Mouse (Mus musculus) lung, embryonic 16.5 days (tissue): Measurements from ENCODE around the gene Nebl. TPM values are rescaled to one million over a fixed set of nuclear protein-coding genes. Genes with fewer than 3 reads are reported as not detected.

Source experiments
- ATAC-seq: fragments of 200-750 bp; cut with Nextera tagmentation; 2 replicates; pipeline ENCODE4 v1.8.0; 2017; ENCODE audit warnings: low read depth, mild to moderate bottlenecking, moderate library complexity
- H3K27ac ChIP-seq: fragments of 300-500 bp; sonication (generic); 2 replicates; pipeline ENCODE4 v1.5.1; 2014; ENCODE audit warnings: mild to moderate bottlenecking, control low read depth, low read length
- H3K27me3 ChIP-seq: fragments of 300-500 bp; sonication (generic); 2 replicates; pipeline ENCODE4 v1.6.1; 2014; ENCODE audit warnings: low read depth, low read length, mixed read lengths; ENCODE audit not compliant: control insufficient read depth, insufficient read depth
- H3K36me3 ChIP-seq: fragments of 300-500 bp; sonication (generic); 2 replicates; pipeline ENCODE4 v1.6.1; 2014; ENCODE audit warnings: low read length; ENCODE audit not compliant: control insufficient read depth, insufficient read depth
- H3K4me1 ChIP-seq: fragments of 300-500 bp; sonication (generic); replicated peaks from 2 replicates; pipeline ENCODE4 v1.6.1; 2014; ENCODE audit warnings: low read length, mixed read lengths; ENCODE audit not compliant: control insufficient read depth, insufficient read depth
- H3K4me2 ChIP-seq: fragments of 300-500 bp; sonication (generic); 2 replicates; pipeline ENCODE4 v1.6.1; 2014; ENCODE audit warnings: low read depth, low read length, control low read depth
- H3K4me3 ChIP-seq: fragments of 300-500 bp; sonication (generic); 2 replicates; pipeline ENCODE4 v1.5.1; 2014; ENCODE audit warnings: mild to moderate bottlenecking, low read length, control low read depth
- H3K9ac ChIP-seq: fragments of 300-500 bp; sonication (generic); 2 replicates; pipeline ENCODE4 v1.6.1; 2014; ENCODE audit warnings: low read length, control low read depth
- H3K9me3 ChIP-seq: fragments of 300-500 bp; sonication (generic); 2 replicates; pipeline ENCODE4 v1.6.1; 2016; ENCODE audit warnings: low read length; ENCODE audit not compliant: control insufficient read depth
- WGBS: fragments of 180-500 bp; shearing (Covaris S2); extraction: QIAGEN DNeasy Blood & Tissue Kit; methylation state at CpG from one replicate; pipeline ENCODE4 v1.1.7; 2014; 5-methylcytosine and 5-hydroxymethylcytosine counted together
- polyA plus RNA-seq: library from polyadenylated mRNA; unstranded; fragments of >200 nt; fragmentation: Nextera tagmentation; extraction: Ambion mirVana; gene quantifications from 2 replicates; pipeline ENCODE4 v1.2.1, GENCODE M21; 2015

Gene Nebl
- polyA plus RNA-seq, 1 experiment from 2014 or later: 44.3 TPM

DNA sequence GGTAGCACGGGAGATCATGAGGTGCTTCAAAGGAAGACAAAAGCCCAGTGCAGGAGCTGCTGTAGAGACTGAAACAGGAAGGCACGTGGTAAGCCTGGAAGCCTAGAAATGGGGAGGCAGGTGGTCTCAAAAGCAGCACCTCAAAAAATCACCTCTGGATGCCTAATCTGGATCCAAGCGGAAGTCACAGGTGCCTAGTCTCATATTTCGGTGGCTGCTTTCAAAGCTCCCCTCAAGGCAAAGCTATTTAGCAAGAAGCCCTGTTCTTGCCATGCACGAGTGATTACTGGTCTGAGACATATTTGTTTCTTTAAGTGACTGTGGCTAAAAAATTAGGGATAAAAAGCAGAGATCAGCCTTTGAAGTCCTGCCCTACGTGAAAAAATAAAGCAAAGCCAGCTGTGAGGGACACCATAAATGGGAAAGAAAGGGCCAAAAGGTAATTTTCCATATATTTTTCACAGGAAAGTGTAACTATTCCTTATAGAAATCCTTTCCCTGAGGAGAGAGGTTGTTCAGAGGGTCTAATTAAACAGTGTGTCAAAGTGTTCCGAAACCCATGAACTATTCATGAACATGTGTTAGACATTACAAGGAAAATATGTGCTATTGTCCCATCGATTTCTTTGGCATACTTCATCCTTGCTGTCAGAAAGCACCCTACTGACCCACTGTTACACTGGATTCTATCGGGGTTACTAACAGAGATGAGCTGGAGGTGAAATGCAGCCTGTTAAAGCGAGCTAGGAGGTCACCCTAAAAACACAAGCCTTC lies 206.9 kb downstream of the Nebl start:
- H3K27me3 ChIP-seq: no peaks in the 10 kb centered on the region
- H3K36me3 ChIP-seq: no peaks in the 10 kb centered on the region
- ATAC-seq: no peak
- H3K9me3 ChIP-seq: no peaks in the 10 kb centered on the region
- 56% methylated on average over 10 of the region's 10 CpGs for WGBS
- no peak overlapping the region for H3K27ac ChIP-seq
- H3K9ac ChIP-seq: no peak overlapping the region
- H3K4me1 ChIP-seq: no peaks in the 10 kb centered on the region
- no peak overlapping the region for H3K4me2 ChIP-seq
- H3K4me3 ChIP-seq: no peak overlapping the region

DNA sequence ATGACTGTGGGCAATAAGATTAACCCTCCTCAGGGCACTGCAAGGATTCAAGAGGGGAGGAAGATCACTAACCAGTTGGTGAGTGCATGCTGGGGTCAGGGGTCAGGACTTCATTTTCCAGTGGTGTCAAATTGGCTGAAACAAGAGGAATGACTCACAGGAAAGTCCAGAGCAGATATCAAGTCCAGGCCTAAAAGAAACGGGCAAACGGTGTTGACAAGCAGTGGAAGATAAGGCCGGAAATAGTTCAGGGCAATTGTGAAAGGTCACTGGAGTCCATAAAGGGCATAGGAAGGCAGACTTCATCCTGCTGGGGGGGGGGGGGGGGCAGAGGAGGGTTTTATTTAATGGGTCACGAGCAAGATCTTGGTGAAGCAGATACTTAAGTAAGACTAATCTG lies 207.5 kb downstream of the Nebl start:
- no peak overlapping the region for H3K27ac ChIP-seq
- WGBS: 21% methylated on average over 4 of the region's 4 CpGs

DNA sequence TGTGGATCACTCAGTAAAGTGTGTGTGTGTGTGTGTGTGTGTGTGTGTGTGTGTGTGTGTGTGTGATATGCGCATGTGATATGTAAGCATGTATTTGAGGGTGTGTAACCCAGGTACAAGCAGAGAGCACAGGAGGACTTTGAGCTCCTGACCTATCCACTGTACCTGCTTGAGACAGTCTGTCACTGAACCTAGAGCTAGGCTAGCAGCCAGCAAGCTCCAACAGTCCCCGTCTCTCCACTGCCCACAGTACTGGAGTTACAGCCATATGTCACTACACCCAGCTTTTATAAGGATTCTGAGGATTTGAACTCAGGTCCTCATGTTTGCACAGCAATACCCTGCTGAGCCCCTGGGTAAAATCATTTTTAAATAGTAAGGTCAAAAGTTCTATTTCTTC lies 215.6 kb downstream of the Nebl start:
- H3K4me2 ChIP-seq: no peak overlapping the region
- no peaks in the 10 kb centered on the region for H3K27me3 ChIP-seq
- no peaks in the 10 kb centered on the region for H3K36me3 ChIP-seq
- peaks cover 5% of the 10 kb centered on the region; the same call in 1 of the 2 replicates for H3K4me1 ChIP-seq
- no peak overlapping the region for H3K4me3 ChIP-seq
- H3K27ac ChIP-seq: no peak overlapping the region
- 86% methylated on average over 2 of the region's 2 CpGs for WGBS
- H3K9me3 ChIP-seq: no peaks in the 10 kb centered on the region
- ATAC-seq: no peak
- no peak overlapping the region for H3K9ac ChIP-seq

More for the DNA sequence above, 207.5 kb downstream of the Nebl start:
- H3K4me2 ChIP-seq: no peak overlapping the region
- no peaks in the 10 kb centered on the region for H3K9me3 ChIP-seq
- no peak for ATAC-seq
- H3K4me3 ChIP-seq: no peak overlapping the region
- H3K4me1 ChIP-seq: no peaks in the 10 kb centered on the region
- no peaks in the 10 kb centered on the region for H3K27me3 ChIP-seq
- no peaks in the 10 kb centered on the region for H3K36me3 ChIP-seq
- H3K9ac ChIP-seq: no peak overlapping the region

DNA sequence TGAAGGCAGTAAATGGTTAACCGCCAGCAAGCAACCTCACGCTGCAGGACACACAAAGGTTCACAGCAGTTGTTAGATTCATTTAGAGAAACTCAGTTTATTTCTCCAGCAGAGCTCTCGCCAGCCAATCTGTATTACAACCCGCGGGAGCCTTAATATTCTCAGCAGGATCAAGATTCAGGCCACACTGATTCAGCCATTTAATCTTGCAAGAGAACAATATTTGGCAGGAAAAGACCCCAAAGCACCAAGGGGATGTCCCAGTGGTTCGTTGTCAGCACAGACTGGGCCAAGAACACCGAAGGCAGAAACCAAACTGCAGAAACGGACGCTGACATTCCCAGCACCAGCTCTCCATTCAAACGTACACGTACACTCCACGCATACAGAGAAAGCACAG lies 216.5 kb downstream of the Nebl start:
- no peak overlapping the region for H3K4me3 ChIP-seq
- 50% methylated on average over 12 of the region's 12 CpGs for WGBS

DNA sequence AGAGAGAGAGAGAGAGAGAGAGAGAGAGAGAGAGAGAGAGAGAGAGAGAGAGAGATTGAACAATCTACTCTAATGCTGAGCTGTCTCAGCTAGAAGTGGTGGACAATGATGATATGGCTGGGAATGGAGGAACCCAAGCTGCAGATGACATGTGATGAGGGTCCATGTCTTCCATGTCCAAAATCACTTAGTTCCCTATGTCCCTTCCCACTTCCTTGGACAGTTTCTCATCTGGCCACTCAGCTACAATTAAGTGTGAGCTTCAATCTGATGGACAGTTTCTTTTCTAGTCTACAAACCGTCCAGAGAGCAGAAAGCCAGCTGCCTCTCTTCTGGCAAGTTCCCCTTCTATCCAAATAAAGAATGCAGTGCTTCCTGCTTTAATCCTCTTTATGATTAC lies 221.3 kb downstream of the Nebl start:
- peak overlapping the region; percentile 54; the same call in 1 of the 2 replicates for H3K27ac ChIP-seq
- no peaks in the 10 kb centered on the region for H3K9me3 ChIP-seq
- 20% methylated on average over 1 of the region's 1 CpGs for WGBS
- ATAC-seq: peak; percentile 95
- H3K36me3 ChIP-seq: no peaks in the 10 kb centered on the region
- no peak overlapping the region for H3K4me2 ChIP-seq
- peaks cover 7% of the 10 kb centered on the region; the same call in 1 of the 2 replicates for H3K4me1 ChIP-seq
- H3K9ac ChIP-seq: no peak overlapping the region
- H3K4me3 ChIP-seq: no peak overlapping the region
- no peaks in the 10 kb centered on the region for H3K27me3 ChIP-seq

More for the DNA sequence above, 216.5 kb downstream of the Nebl start:
- Histone ChIP-seq H3K4me2 (no peak overlapping the region), H3K9me3 (no peaks in the 10 kb centered on the region), H3K4me1 (peaks cover 5% of the 10 kb centered on the region; the same call in 1 of the 2 replicates), H3K27ac (peak overlapping the region; percentile 73), H3K9ac (no peak overlapping the region), H3K36me3 (no peaks in the 10 kb centered on the region), H3K27me3 (no peaks in the 10 kb centered on the region)
- ATAC-seq: no peak

DNA sequence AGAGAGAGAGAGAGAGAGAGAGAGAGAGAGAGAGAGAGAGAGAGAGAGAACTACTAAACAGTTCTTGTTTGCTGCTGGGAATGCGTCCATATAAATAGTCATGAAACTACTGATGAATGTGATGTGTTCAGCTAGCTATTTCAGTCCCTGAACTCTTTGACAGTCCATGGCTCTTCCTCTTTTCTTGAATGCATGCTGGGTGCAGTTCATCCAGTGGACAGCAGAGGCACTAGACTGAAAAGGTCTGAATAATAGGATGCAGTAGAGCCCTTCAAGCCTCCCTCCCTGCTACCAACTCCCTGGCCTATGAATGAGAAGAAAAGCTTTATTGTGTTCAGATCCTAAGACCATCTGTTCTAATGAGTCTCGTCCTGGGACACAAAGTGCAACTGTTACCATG lies 223.9 kb downstream of the Nebl start:
- H3K27me3 ChIP-seq: no peaks in the 10 kb centered on the region
- H3K4me1 ChIP-seq: 0 out of 2 replicates have a peak, but pooled peaks cover 2% of the 10 kb centered on the region
- no peak for ATAC-seq
- no peak overlapping the region for H3K4me3 ChIP-seq
- WGBS: 91% methylated on average over 2 of the region's 2 CpGs
- no peak overlapping the region for H3K27ac ChIP-seq
- no peaks in the 10 kb centered on the region for H3K9me3 ChIP-seq
- H3K4me2 ChIP-seq: no peak overlapping the region
- no peaks in the 10 kb centered on the region for H3K36me3 ChIP-seq
- no peak overlapping the region for H3K9ac ChIP-seq

DNA sequence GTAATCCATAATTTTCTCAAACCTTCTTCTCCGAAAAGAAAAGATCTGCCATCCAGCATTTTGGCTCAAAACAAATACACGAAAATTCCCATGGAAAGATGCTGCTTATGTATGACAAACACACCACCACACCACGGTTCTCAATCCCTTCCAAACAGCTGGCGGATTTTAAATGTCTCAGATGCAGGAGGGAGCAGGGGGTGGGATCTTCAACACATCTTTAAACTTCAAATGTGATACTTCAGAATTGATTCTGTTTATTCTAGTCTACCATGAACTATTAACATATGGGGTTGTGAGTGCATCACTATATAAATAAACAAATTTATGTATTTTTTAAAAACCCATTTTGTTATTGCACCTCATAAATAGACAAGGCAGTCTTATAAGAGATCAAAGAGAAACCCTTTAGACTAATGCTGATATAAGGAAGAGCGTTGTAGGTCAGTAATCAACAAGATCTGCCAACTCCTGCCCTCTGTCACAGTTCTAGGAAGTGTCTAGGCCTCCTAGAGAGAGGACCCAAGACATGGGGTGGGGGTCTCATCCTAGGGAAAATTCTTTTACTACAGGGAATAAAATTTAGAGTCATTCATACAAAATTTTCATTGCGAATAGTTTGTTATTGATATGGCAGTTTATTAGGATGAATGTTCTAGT lies 227.0 kb downstream of the Nebl start:
- H3K36me3 ChIP-seq: no peaks in the 10 kb centered on the region
- H3K27me3 ChIP-seq: no peaks in the 10 kb centered on the region
- 0 out of 2 replicates have a peak, but pooled peaks cover 2% of the 10 kb centered on the region for H3K4me1 ChIP-seq
- peak; percentile 90 for ATAC-seq
- H3K27ac ChIP-seq: no peak overlapping the region
- no peak overlapping the region for H3K4me3 ChIP-seq
- no peak overlapping the region for H3K4me2 ChIP-seq
- 46% methylated on average over 6 of the region's 6 CpGs for WGBS
- H3K9me3 ChIP-seq: no peaks in the 10 kb centered on the region
- H3K9ac ChIP-seq: no peak overlapping the region

DNA sequence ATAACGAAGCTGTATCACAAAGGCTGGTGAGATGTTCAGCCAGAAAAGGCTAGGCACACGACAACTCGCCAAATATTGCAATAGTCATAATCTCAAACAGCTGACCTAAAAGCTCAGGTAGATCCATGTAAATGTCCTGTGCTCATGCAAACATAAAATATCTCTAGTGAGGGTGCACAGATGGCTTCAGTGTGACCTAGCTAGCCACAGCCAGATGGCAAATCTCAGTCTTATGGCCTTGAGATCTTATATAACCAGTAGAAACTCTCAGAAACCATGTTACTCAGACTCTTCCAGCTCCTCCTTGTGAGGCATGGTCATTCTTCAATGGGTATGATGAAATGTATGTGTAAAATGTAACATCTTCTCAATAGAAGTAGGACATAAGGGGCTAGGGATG lies 230.2 kb downstream of the Nebl start:
- Histone ChIP-seq H3K9ac (no peak overlapping the region), H3K36me3 (no peaks in the 10 kb centered on the region), H3K27ac (no peak overlapping the region), H3K4me3 (no peak overlapping the region), H3K9me3 (no peaks in the 10 kb centered on the region), H3K27me3 (no peaks in the 10 kb centered on the region), H3K4me1 (no peaks in the 10 kb centered on the region), H3K4me2 (no peak overlapping the region)
- 94% methylated on average over 3 of the region's 3 CpGs for WGBS
- ATAC-seq: no peak

DNA sequence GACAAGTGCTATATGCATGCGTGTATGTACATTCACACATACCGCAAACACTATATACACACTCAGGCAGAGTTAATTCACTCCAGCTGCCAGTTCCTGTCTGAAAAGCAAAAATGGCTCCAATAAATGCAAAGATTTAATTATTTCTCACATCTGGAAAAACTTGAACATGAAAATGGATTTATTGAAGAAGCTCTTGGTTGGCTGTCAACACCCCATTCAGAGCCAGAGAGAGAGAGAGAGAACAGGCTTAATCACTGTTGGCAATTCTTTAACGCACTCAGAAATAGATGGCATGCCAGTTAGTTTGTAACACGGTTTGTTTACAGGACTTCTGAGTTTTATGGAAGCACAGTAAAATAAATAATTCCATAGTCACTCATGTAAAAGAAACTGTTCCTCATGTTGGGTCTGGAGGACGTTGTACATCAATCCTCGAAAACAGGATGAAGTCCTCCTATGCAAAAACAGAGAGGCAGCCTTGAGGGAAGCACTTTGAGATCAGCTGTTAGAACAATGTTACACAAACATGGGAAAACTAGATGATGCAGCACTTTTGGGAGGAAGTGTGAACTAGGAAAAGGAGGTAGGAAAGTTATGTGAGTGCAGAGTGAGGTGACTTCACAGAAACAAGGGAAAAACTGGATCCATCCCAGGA lies 265.6 kb downstream of the Nebl start:
- H3K27ac ChIP-seq: no peak overlapping the region; the same call in 1 of the 2 replicates
- WGBS: 50% methylated on average over 6 of the region's 6 CpGs
- H3K4me1 ChIP-seq: no peaks in the 10 kb centered on the region; the same call in 1 of the 2 replicates
- H3K4me2 ChIP-seq: no peak overlapping the region
- peak; percentile 61; the same call in 1 of the 2 replicates for ATAC-seq
- H3K27me3 ChIP-seq: no peaks in the 10 kb centered on the region
- H3K4me3 ChIP-seq: no peak overlapping the region
- H3K9ac ChIP-seq: no peak overlapping the region
- no peaks in the 10 kb centered on the region for H3K36me3 ChIP-seq
- H3K9me3 ChIP-seq: no peaks in the 10 kb centered on the region
